Mouse (Mus musculus) effector memory CD4-positive, alpha-beta T cell, adult 7 months (primary cell): Measurements from ENCODE around the gene Duxf3. TPM values are rescaled to one million over a fixed set of nuclear protein-coding genes. Genes with fewer than 3 reads are reported as not detected.

ENCODE experiments used
- polyA plus RNA-seq: library from polyadenylated mRNA; unstranded; fragments of 100-300 nt; shearing (Covaris generic); gene quantifications from one replicate; pipeline ENCODE4 v1.2.1, GENCODE M21; 2017

Duxf3 gene
- 2.8 TPM for polyA plus RNA-seq

DNA sequence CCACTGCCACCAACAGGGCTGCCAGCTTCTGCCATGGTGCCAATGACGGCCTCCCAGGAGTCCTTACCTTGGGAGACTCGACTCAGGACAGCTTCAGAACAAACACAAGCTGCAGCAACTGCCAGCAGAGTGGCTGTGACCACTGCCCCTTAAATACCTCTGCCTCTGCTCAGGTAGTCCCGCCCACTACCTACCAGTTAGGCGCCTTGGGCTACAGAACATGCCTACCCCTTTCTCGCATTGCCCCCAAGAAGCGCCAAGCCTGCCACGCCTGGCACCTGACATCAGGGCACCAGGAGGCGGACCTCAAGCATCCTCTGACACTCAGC, at the start of gene Duxf3:
Duxf3 (minus strand) TSS at position 35 of the 329 bp plus-strand sequence.

DNA sequence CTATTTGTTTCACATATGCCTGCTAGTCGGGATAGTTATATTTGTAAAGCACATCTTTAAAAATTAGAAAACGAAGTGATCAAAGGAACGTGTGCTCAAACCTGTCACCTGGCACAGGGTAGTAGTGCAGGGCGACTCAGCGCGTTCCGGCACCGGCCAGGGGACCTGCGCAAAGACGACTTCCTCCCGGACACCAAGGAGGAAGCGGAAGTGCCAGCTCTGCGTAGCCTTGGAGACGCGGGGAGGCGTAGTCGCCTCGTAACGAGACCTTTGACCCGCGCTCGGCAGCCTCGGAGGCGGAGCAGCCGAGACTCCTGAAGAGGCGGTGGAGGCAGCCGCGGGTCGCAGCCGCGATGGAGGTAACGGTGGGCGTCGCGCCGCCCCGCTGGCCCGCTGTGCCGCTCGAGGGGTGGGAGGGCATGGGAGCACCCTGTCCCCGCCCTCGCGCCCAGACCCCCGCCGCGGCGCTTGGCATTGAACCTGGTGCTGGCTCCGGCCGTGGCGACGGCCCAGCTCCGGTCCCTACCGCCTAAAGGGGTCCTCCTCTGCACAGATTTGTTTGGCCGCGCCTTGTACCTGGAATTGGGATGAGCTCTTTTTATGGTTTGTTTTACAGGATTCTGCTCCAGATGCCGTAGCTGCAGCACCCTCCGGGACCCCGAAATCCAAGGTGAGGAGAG, 22.9 kb upstream of the Duxf3 start, which contains the start of gene Gcc2:
Gcc2 (plus strand) TSS at position 285 of the 680 bp plus-strand sequence.

DNA sequence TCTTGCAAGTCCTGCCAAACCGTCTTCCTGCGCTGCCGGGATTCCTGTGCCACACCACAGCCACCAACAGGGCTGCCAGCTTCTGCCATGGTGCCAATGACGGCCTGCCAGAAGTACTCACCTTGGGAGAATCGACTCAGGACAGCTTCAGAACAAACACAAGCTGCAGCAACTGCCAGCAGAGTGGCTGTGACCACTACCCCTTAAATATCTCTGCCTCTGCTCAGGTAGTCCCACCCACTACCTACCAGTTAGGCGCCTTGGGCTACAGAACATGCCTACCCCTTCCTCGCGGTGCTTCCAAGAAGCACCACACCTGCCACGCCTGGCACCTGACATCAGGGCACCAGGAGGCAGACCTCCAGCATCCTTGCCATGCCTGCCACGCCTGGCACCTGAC, 4.1 kb upstream of the Duxf3 start, which contains the start of gene Gm4981:
Gm4981 (minus strand) TSS at position 89 of the 400 bp plus-strand sequence.

DNA sequence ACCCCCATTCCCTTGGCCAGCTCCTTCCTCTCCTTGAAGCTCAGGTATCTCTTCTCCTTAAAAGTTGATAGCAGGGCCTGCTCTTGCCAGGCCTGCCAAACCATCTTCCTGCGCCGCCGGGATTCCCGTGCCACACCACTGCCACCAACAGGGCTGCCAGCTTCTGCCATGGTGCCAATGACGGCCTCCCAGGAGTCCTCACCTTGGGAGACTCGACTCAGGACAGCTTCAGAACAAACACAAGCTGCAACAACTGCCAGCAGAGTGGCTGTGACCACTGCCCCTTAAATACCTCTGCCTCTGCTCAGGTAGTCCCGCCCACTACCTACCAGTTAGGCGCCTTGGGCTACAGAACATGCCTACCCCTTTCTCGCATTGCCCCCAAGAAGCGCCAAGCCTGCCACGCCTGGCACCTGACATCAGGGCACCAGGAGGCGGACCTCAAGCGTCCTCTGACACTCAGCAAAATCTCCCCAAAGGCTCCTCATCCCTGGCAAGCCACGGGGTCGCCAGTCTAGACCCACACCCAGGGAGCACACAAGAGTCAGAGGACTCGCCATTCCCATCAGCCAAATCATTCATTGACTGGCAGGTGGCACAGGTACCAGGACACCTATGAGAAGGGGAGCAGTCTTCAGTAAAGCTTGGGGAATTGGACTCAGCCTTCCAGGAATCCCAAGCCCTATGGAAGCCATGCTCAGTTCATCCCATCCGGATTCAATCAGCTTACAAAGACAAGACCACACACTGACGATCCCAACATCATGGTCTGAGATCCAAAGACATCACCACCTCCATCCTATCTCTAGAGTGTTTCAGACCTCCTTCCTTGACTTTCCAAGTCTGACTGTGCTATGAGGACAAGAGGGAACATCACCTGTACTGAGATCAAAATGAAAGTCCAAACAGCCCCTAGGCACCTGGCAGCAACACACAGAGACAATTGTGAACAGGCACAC, 7.4 kb downstream of the Duxf3 start, which contains the start of gene AW822073:
AW822073 (minus strand) TSS at position 104 of the 959 bp plus-strand sequence.

Other genes starting within 250 kb of the Duxf3 start
- 1.4 TPM for gene AW822073, start 7.7 kb downstream of the Duxf3 start, polyA plus RNA-seq
- 0.33 TPM for gene Gm4981, start 4.0 kb upstream of the Duxf3 start, polyA plus RNA-seq
- 47.2 TPM for gene Gcc2, start 22.8 kb upstream of the Duxf3 start, polyA plus RNA-seq
- gene Lims1, start 90.8 kb upstream of the Duxf3 start, polyA plus RNA-seq, result 87.0 TPM
- 66.8 TPM for gene Ranbp2, start 214.2 kb upstream of the Duxf3 start, polyA plus RNA-seq